Mouse (Mus musculus) left cerebral cortex, postnatal 14 days (tissue): Measurements from ENCODE around the gene Gjc1. TPM values are rescaled to one million over a fixed set of nuclear protein-coding genes. Genes with fewer than 3 reads are reported as not detected.

ENCODE experiments used
- DNase-seq, 2 experiments: peaks; one replicate each; pipeline ENCODE4 v3.0.0; 2021 to 2022; ENCODE audit warnings: low spot score in 2 of 2, mixed read lengths in 1 of 2
- intact Hi-C: fragments of 180-260 bp; cut with DNase I; formaldehyde crosslinking; loops from one replicate; pipeline ENCODE4 v1.15.1; 2025
- total RNA-seq, 2 experiments: library from RNA; stranded (reverse); gene quantifications; 2 replicates each; pipeline ENCODE4 v1.2.3; 2021

Gene Gjc1
- total RNA-seq, 2 experiments from 2014 or later, result 12.9 to 13.0 TPM

- intact Hi-C loops, result no loop called here
- peak; percentile 79 to 80 for DNase-seq
These were observed 41.9 kb downstream of the Gjc1 start for GRCm38 (mm10) chr11:102777598-102777997.

GRCm38 (mm10) chr11:102774621-102775141 lies 44.8 kb downstream of the Gjc1 start:
- DNase-seq, result peak; percentile 69 to 78
- intact Hi-C loops, result loop anchor here (1.0 to 2.0 kb wide), 2 partner anchors 33 to 90 kb away; no protein-coding TSS in a partner anchor

- intact Hi-C loops, result loop anchor here (1.0 to 2.0 kb wide), 2 partner anchors 33 to 91 kb away; no protein-coding TSS in a partner anchor
- DNase-seq, result peak; percentile 92
These were observed 45.5 kb downstream of the Gjc1 start for GRCm38 (mm10) chr11:102773713-102774611.

GRCm38 (mm10) chr11:102772771-102773700 lies 46.5 kb downstream of the Gjc1 start:
- no peak for DNase-seq
- intact Hi-C loops, result no loop called here

GRCm38 (mm10) chr11:102771916-102772714 lies 47.4 kb downstream of the Gjc1 start:
- intact Hi-C loops, result no loop called here
- peak in 1 of 2 experiments; percentile 8 for DNase-seq

- intact Hi-C loops, result no loop called here
- DNase-seq, result no peak
These were observed 48.7 kb downstream of the Gjc1 start for GRCm38 (mm10) chr11:102770662-102771435.

- intact Hi-C loops, result no loop called here
- peak in 1 of 2 experiments; percentile 3 for DNase-seq
These were observed 49.4 kb downstream of the Gjc1 start for GRCm38 (mm10) chr11:102769993-102770661.

- peak in 1 of 2 experiments; percentile 2 for DNase-seq
- intact Hi-C loops, result no loop called here
These were observed 50.4 kb downstream of the Gjc1 start for GRCm38 (mm10) chr11:102769141-102769540.

GRCm38 (mm10) chr11:102767055-102767670 lies 52.3 kb downstream of the Gjc1 start:
- DNase-seq, result no peak
- intact Hi-C loops, result no loop called here

- intact Hi-C loops, result no loop called here
- DNase-seq, result no peak
These were observed 54.1 kb downstream of the Gjc1 start for GRCm38 (mm10) chr11:102765416-102765815.

- intact Hi-C loops, result no loop called here
- DNase-seq, result no peak
These were observed 56.3 kb downstream of the Gjc1 start for GRCm38 (mm10) chr11:102763009-102763767.

- intact Hi-C loops, result no loop called here
- DNase-seq, result no peak
These were observed 57.3 kb downstream of the Gjc1 start for GRCm38 (mm10) chr11:102762248-102762647.

- DNase-seq, result no peak
- intact Hi-C loops, result no loop called here
These were observed 57.9 kb downstream of the Gjc1 start, which contains the start of gene Adam11 for GRCm38 (mm10) chr11:102761309-102762210. Adam11 (plus strand) TSS chr11:102761439.

- intact Hi-C loops, result no loop called here
- no peak for DNase-seq
These were observed 58.6 kb downstream of the Gjc1 start for GRCm38 (mm10) chr11:102760805-102761308.

GRCm38 (mm10) chr11:102758977-102759376 lies 60.5 kb downstream of the Gjc1 start:
- no peak for DNase-seq
- intact Hi-C loops, result no loop called here
